ENCODE assay signal across 9 mouse cellular contexts in the genomic region with DNA sequence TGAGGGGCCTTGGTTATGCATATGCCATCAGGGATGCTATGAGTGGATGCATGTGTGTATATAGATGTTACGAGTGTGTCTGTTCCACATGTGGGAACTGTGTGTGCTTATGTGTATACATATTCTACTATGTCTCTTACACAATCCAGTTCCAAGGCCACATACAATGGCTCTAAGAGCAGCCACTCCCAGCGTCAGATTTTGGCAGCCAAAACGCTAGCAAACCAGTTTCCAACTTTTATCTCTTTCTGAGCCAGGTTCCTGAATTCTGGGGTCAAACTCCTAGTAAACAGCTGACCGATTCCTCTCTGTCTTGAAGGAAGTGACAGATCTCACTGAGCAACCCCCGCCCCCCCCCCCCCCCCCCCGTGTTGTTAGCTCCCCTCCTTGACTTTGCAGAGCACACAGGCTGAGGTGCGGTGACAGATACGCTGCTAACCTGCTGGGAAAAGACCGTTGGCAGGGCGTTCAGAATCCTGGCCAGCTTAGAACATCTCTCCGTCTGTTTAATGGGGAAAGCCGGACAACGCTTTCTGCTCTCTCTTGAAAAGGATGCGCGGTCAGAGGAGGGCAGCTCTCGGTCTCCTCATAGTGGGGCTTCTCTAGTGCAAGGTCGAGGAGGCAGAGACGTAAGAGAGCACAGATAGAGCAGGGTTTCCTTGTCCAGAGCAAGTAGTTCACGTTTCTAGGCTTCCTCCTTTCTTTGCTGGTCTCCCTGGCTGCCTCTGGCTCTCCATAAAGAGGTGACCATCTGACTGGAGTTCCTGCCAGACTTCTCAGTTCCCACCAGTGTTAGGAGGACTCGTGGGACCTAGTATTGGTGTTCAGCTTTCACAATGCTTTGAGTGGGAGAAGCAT. TPM values are rescaled to one million over a fixed set of nuclear protein-coding genes. Genes with fewer than 3 reads are reported as not detected.
DNase-seq lines count a peak whose midpoint lies in the region; ATAC-seq and TF ChIP-seq lines count a peak whose summit lies in the region.
"Had no signal": no experiment of that assay in that cellular context is flagged by ENCODE, and none has a peak within 500 bp of the region (broad histone marks: within the 10 kb centered on the region; RNA-seq: fewer than 3 reads in every experiment).

No protein-coding gene starts in this region.

- TF ChIP-seq CTCF in MEL (IDR thresholded peaks at IDR 0.05 in 2 of 3, conservative IDR thresholded peaks at IDR 0.05 in 1 of 3; ENCODE audit: control insufficient read depth in 1 of 3, insufficient read depth in 1 of 3, low read depth in 2 of 3, low read length in 3 of 3, poor library complexity in 1 of 3, severe bottlenecking in 1 of 3), result no peak

- TF ChIP-seq RAD21 in MEL (IDR thresholded peaks at IDR 0.05; ENCODE audit: low read depth, low read length), result no peak

- ATAC-seq in liver, embryonic 13.5 days (ENCODE audit: low read depth), result no peak
- ATAC-seq in forebrain, embryonic 16.5 days, result no peak

- H3K4me1 ChIP-seq in MEL (ENCODE audit: control insufficient read depth in 1 of 2, insufficient read depth in 2 of 2, low read length in 2 of 2), result peaks cover 3 to 21% of the 10 kb centered on the region in 2 experiments; a peak in 3 of 4 replicates
- peaks cover 39% of the 10 kb centered on the region for H3K4me1 ChIP-seq in liver, embryonic 13.5 days (replicated peaks)
- H3K4me1 ChIP-seq in forebrain, embryonic 16.5 days (replicated peaks; ENCODE audit: control insufficient read depth, insufficient read depth, low read length), result peaks cover 3% of the 10 kb centered on the region

- no peaks in the 10 kb centered on the region for H3K27me3 ChIP-seq in MEL (ENCODE audit: control insufficient read depth in 1 of 2, insufficient read depth in 2 of 2, low read length in 2 of 2)
- no peaks in the 10 kb centered on the region for H3K27me3 ChIP-seq in liver, embryonic 13.5 days
- H3K27me3 ChIP-seq in forebrain, embryonic 16.5 days (replicated peaks; ENCODE audit: control insufficient read depth, insufficient read depth, low read length), result no peaks in the 10 kb centered on the region
- H3K27me3 ChIP-seq: embryonic facial prominence, embryonic 13.5 days had no signal

- H3K9ac ChIP-seq in MEL (ENCODE audit: control insufficient read depth, low read depth, low read length, poor library complexity, severe bottlenecking), result peak overlapping the region; percentile 36
- peak overlapping the region; percentile 23; the same call in 1 of the 2 replicates for H3K9ac ChIP-seq in liver, embryonic 13.5 days
- H3K9ac ChIP-seq in forebrain, embryonic 16.5 days (replicated peaks; ENCODE audit: low read depth, low read length), result no peak overlapping the region
- H3K9ac ChIP-seq: embryonic facial prominence, embryonic 13.5 days had no signal

- peak overlapping the region; percentile 34 for H3K27ac ChIP-seq in MEL (ENCODE audit: control insufficient read depth, low read depth, low read length)
- H3K27ac ChIP-seq in liver, embryonic 13.5 days, result peak overlapping the region; percentile 85
- no peak overlapping the region for H3K27ac ChIP-seq in forebrain, embryonic 16.5 days (ENCODE audit: low read length)
- H3K27ac ChIP-seq: embryonic facial prominence, embryonic 13.5 days had no signal

- DNase-seq in heart, adult 11 months, result peak; percentile 95
- no peak for DNase-seq in heart, postnatal 25 days (ENCODE audit: low spot score)
- peak; percentile 76 for DNase-seq in MEL (ENCODE audit: low read depth, low spot score)
- peak; percentile 27 for DNase-seq in heart, adult 8-10 months (ENCODE audit: low spot score)
- DNase-seq in liver, embryonic 13.5 days, result no peak
- DNase-seq in embryo, embryonic 11 days, result no peak
- no peak for DNase-seq in adrenal gland, postnatal 25 days

- TF ChIP-seq EP300 in MEL (IDR thresholded peaks at IDR 0.05; ENCODE audit: low read depth in 1 of 2, low read length in 2 of 2), result peak in 1 of 2 experiments; percentile 28; a peak in 3 of 4 replicates

- peaks cover 0 to 8% of the 10 kb centered on the region in 2 experiments; a peak in 2 of 4 replicates for H3K36me3 ChIP-seq in MEL (ENCODE audit: control insufficient read depth in 1 of 2, insufficient read depth in 2 of 2, low read length in 2 of 2)
- H3K36me3 ChIP-seq in liver, embryonic 13.5 days, result no peaks in the 10 kb centered on the region
- no peaks in the 10 kb centered on the region for H3K36me3 ChIP-seq in forebrain, embryonic 16.5 days (ENCODE audit: control insufficient read depth, insufficient read depth)
- H3K36me3 ChIP-seq: embryonic facial prominence, embryonic 13.5 days had no signal

- no peak for TF ChIP-seq POLR2A in MEL (IDR thresholded peaks at IDR 0.05; ENCODE audit: control insufficient read depth in 1 of 2, insufficient read depth in 1 of 2, low read depth in 1 of 2, low read length in 2 of 2, poor library complexity in 1 of 2)

- intact Hi-C loops in heart, postnatal 25 days (cut with DNase I), result no loop called here

- peak overlapping the region; percentile 72 for H3K4me2 ChIP-seq in liver, embryonic 13.5 days
- no peak overlapping the region for H3K4me2 ChIP-seq in forebrain, embryonic 16.5 days (ENCODE audit: low read length)
- H3K4me2 ChIP-seq: embryonic facial prominence, embryonic 13.5 days had no signal

- H3K9me3 ChIP-seq in MEL (replicated peaks; ENCODE audit: insufficient read depth, low read length), result no peaks in the 10 kb centered on the region
- H3K9me3 ChIP-seq in liver, embryonic 13.5 days (replicated peaks), result no peaks in the 10 kb centered on the region
- 0 out of 2 replicates have a peak, but pooled peaks cover 2% of the 10 kb centered on the region for H3K9me3 ChIP-seq in forebrain, embryonic 16.5 days (ENCODE audit: control insufficient read depth, low read length)
- H3K9me3 ChIP-seq: embryonic facial prominence, embryonic 13.5 days had no signal

- WGBS in liver, embryonic 13.5 days (ENCODE audit: insufficient replicate concordance), result 9% methylated on average over 20 of the region's 20 CpGs
- WGBS in forebrain, embryonic 16.5 days, result 48% methylated on average over 19 of the region's 20 CpGs

- H3K79me2 ChIP-seq in MEL (ENCODE audit: control insufficient read depth, insufficient read depth, low read length, poor library complexity), result no peaks in the 10 kb centered on the region; the same call in 1 of the 2 replicates

- peak overlapping the region; percentile 29 to 33 for H3K4me3 ChIP-seq in MEL (ENCODE audit: control insufficient read depth in 1 of 2, insufficient read depth in 1 of 2, low read depth in 2 of 2, low read length in 2 of 2)
- peak overlapping the region; percentile 14 for H3K4me3 ChIP-seq in liver, embryonic 13.5 days (replicated peaks)
- no peak overlapping the region for H3K4me3 ChIP-seq in forebrain, embryonic 16.5 days (replicated peaks; ENCODE audit: low read length)
- H3K4me3 ChIP-seq: embryonic facial prominence, embryonic 13.5 days had no signal

TF ChIP-seq in MEL, 35 proteins besides CTCF, POLR2A, EP300 and RAD21 (continues in another document):
- no peak for TF ChIP-seq UBTF (IDR thresholded peaks at IDR 0.05; ENCODE audit: borderline replicate concordance, insufficient read depth, low read depth, low read length)
- TF ChIP-seq POLR2AphosphoS5 (IDR thresholded peaks at IDR 0.05; ENCODE audit: borderline replicate concordance, low read depth, low read length), result no peak
- no peak for TF ChIP-seq ZC3H11A (IDR thresholded peaks at IDR 0.05; ENCODE audit: low read depth, low read length)
- TF ChIP-seq ELF1 (IDR thresholded peaks at IDR 0.05; ENCODE audit: low read depth, low read length), result no peak
- TF ChIP-seq RCOR1 (IDR thresholded peaks at IDR 0.05; ENCODE audit: low read depth, low read length), result peak; percentile 67; the same call in 1 of the 2 replicates
- peak; percentile 84 for TF ChIP-seq SIN3A (IDR thresholded peaks at IDR 0.05; ENCODE audit: low read length)
- no peak for TF ChIP-seq NRF1 (IDR thresholded peaks at IDR 0.05; ENCODE audit: insufficient read depth, low read depth, low read length, poor library complexity, severe bottlenecking)
- TF ChIP-seq TBP (IDR thresholded peaks at IDR 0.05; ENCODE audit: low read depth, low read length), result no peak
- peak; percentile 60; the same call in 1 of the 2 replicates for TF ChIP-seq MXI1 (IDR thresholded peaks at IDR 0.05; ENCODE audit: low read depth, low read length)
- TF ChIP-seq MYC (IDR thresholded peaks at IDR 0.05; ENCODE audit: low read depth, low read length), result no peak
- no peak for TF ChIP-seq ZKSCAN1 (IDR thresholded peaks at IDR 0.05; ENCODE audit: low read depth, low read length)
- no peak for TF ChIP-seq POLR2AphosphoS2 (IDR thresholded peaks at IDR 0.05; ENCODE audit: low read length)
- 0 out of 2 replicates have a peak, but pooled peaks have one; percentile 13 for TF ChIP-seq HCFC1 (IDR thresholded peaks at IDR 0.05; ENCODE audit: low read depth, low read length)
- TF ChIP-seq TAL1 (IDR thresholded peaks at IDR 0.05; ENCODE audit: low read length), result no peak
- no peak; the same call in 1 of the 2 replicates for TF ChIP-seq MAZ (IDR thresholded peaks at IDR 0.05; ENCODE audit: low read depth, low read length)
- peak; percentile 89 for TF ChIP-seq ETS1 (IDR thresholded peaks at IDR 0.05; ENCODE audit: low read depth, low read length)
- TF ChIP-seq GATA1 (IDR thresholded peaks at IDR 0.05; ENCODE audit: low read depth, low read length), result peak; percentile 60; the same call in 1 of the 2 replicates
- TF ChIP-seq USF2 (IDR thresholded peaks at IDR 0.05; ENCODE audit: borderline replicate concordance in 1 of 2, insufficient read depth in 1 of 2, low read depth in 1 of 2, low read length in 2 of 2), result no peak
- TF ChIP-seq ZMIZ1 (IDR thresholded peaks at IDR 0.05; ENCODE audit: low read depth, low read length), result no peak
- no peak for TF ChIP-seq CHD1 (IDR thresholded peaks at IDR 0.05; ENCODE audit: low read depth, low read length)
- no peak for TF ChIP-seq ZNF384 (IDR thresholded peaks at IDR 0.05; ENCODE audit: low read depth, low read length)
- no peak for TF ChIP-seq JUND (IDR thresholded peaks at IDR 0.05; ENCODE audit: low read depth, low read length)
- TF ChIP-seq SMC3 (IDR thresholded peaks at IDR 0.05; ENCODE audit: low read depth, low read length), result no peak
- TF ChIP-seq KAT2A (conservative IDR thresholded peaks at IDR 0.05; ENCODE audit: low read depth, low read length), result no peak

RNA-seq across cellular contexts. Expression of gene Alox5ap, which starts 17.3 kb away (rescaled TPM):
- 10 to 100 TPM; 16.5 to 17.0 TPM for total RNA-seq in heart, postnatal 25 days (2021)
- 47.5 and 56.4 TPM in 2 replicates for total RNA-seq in MEL (2012; rRNA removed)
- 100 to 1,000 TPM in 1 of 2 experiments, not detected in 1; 157 TPM for polyA plus RNA-seq in MEL (2012; ENCODE audit: insufficient read depth in 1 of 2, insufficient read length in 2 of 2, low read depth in 1 of 2, low replicate concordance in 2 of 2, missing spikeins in 1 of 2)
- total RNA-seq in heart, adult 8-10 months (2022), result 10 to 100 TPM in 3 of 4 experiments, 1 to 10 TPM in 1; 7.2 to 27.9 (median 12.8) TPM
- 22.5 and 24.7 TPM in 2 replicates for polyA plus RNA-seq in liver, embryonic 13.5 days (2015; fragmentation: Nextera tagmentation; extraction: Ambion mirVana)
- 9.4 and 14.1 TPM in 2 replicates for total RNA-seq in adrenal gland, postnatal 25 days (2021)
- 8.7 and 11.6 TPM in 2 replicates for polyA plus RNA-seq in forebrain, embryonic 16.5 days (2015; fragmentation: Nextera tagmentation; extraction: Ambion mirVana)

Comparison
In these comparisons a context has a peak if more than half of its experiments do, and no peak if none do; other contexts are left out.
1. DNase-seq: peak in heart, adult 11 months (single experiment), MEL (single experiment) and heart, adult 8-10 months (single experiment); none in heart, postnatal 25 days (single experiment), liver, embryonic 13.5 days (single experiment), embryo, embryonic 11 days (single experiment) and adrenal gland, postnatal 25 days (single experiment).